Mouse (Mus musculus) embryo, embryonic 11.5 days (tissue): ENCODE results near the gene Elob.

ENCODE experiments used
- DNase-seq: peaks from one replicate; pipeline ENCODE4 v3.0.0-alpha.2; 2012; ENCODE audit warnings: low read depth, low spot score

Gene Elob

GRCm38 (mm10) chr17:23829064-23829619 lies at the start of gene Elob:
Gene Elob, minus strand, starts transcription at chr17:23829136.
- DNase-seq, result peak; percentile 72

GRCm38 (mm10) chr17:23877166-23877565 lies 48.2 kb upstream of the Elob start:
- no peak for DNase-seq

GRCm38 (mm10) chr17:23876741-23877140 lies 47.8 kb upstream of the Elob start:
- no peak for DNase-seq

GRCm38 (mm10) chr17:23873884-23874856 lies 45.2 kb upstream of the Elob start:
- no peak for DNase-seq

- DNase-seq, result no peak
Observed at GRCm38 (mm10) chr17:23868513-23868912, 39.6 kb upstream of the Elob start.

GRCm38 (mm10) chr17:23867756-23868155 lies 38.8 kb upstream of the Elob start, which contains the start of gene Prss21:
Gene Prss21, plus strand, starts transcription at chr17:23868056.
- DNase-seq, result no peak

GRCm38 (mm10) chr17:23862926-23863325 lies 34.0 kb upstream of the Elob start:
- DNase-seq, result no peak

GRCm38 (mm10) chr17:23857913-23858312 lies 29.0 kb upstream of the Elob start:
- DNase-seq, result no peak

- no peak for DNase-seq
Observed at GRCm38 (mm10) chr17:23857193-23857592, 28.3 kb upstream of the Elob start.

GRCm38 (mm10) chr17:23854229-23854765 lies 25.4 kb upstream of the Elob start:
- DNase-seq, result no peak

- DNase-seq, result no peak
Observed at GRCm38 (mm10) chr17:23853292-23853691, 24.4 kb upstream of the Elob start.

GRCm38 (mm10) chr17:23850853-23851749 lies 22.2 kb upstream of the Elob start:
- DNase-seq, result peak; percentile 53

- DNase-seq, result no peak
Observed at GRCm38 (mm10) chr17:23850028-23850427, 21.1 kb upstream of the Elob start.

- DNase-seq, result peak; percentile 66
Observed at GRCm38 (mm10) chr17:23843812-23844273, 14.9 kb upstream of the Elob start, which contains the start of the genes Prss32 and Prss41. Gene Prss32, plus strand, starts transcription at chr17:23843855. Gene Prss41, minus strand, starts transcription at chr17:23844172.

GRCm38 (mm10) chr17:23843141-23843811 lies 14.3 kb upstream of the Elob start:
- no peak for DNase-seq

- DNase-seq, result peak; percentile 52
Observed at GRCm38 (mm10) chr17:23841145-23841544, 12.2 kb upstream of the Elob start.

GRCm38 (mm10) chr17:23836006-23836575 lies 7.2 kb upstream of the Elob start, which contains the start of gene Prss33:
Gene Prss33, minus strand, starts transcription at chr17:23836056.
- DNase-seq, result no peak

GRCm38 (mm10) chr17:23831201-23831600 lies 2.3 kb upstream of the Elob start:
- DNase-seq, result no peak

GRCm38 (mm10) chr17:23828271-23829001 lies 500 bp downstream of the Elob start:
- no peak for DNase-seq
